7 mouse cellular contexts compared by ENCODE assay signal in genomic region chr5:114587908-114588307, GRCm38 (mm10). TPM values are rescaled to one million over a fixed set of nuclear protein-coding genes. Genes with fewer than 3 reads are reported as not detected.
DNase-seq lines count a peak whose midpoint lies in the region; ATAC-seq and TF ChIP-seq lines count a peak whose summit lies in the region.

No protein-coding gene starts in this region.

- H3K27ac ChIP-seq in layer of hippocampus, adult 2 months, result no peak overlapping the region

- peak; percentile 67 for ATAC-seq in neutrophil, adult 5-6 weeks (ENCODE audit: extremely low read depth, insufficient number of reproducible peaks, low FRiP score, poor library complexity, severe bottlenecking)

- no peak overlapping the region for H3K4me3 ChIP-seq in layer of hippocampus, adult 2 months

- peak; percentile 62 for DNase-seq in urinary bladder, postnatal 25 days (ENCODE audit: low spot score)
- no peak for DNase-seq in urinary bladder, adult 2 months (ENCODE audit: low spot score)
- DNase-seq in embryo, embryonic 11 days, result peak; percentile 89
- DNase-seq in kidney, postnatal 4 days, result peak; percentile 90 to 94
- DNase-seq in layer of hippocampus, adult 18-20 months (ENCODE audit: low spot score in 2 of 2), result no peak
- no peak for DNase-seq in layer of hippocampus, adult 2 months (ENCODE audit: low spot score in 2 of 2)

- TF ChIP-seq CTCF in layer of hippocampus, adult 2 months (conservative IDR thresholded peaks at IDR 0.05), result no peak

RNA-seq across cellular contexts. Expression of gene Fam222a, which starts 20.1 kb away (rescaled TPM):
- 0.17 and 0.29 TPM in 2 replicates for polyA plus RNA-seq in urinary bladder, adult 2 months (2012; rRNA removed)
- total RNA-seq in neutrophil, adult 5-6 weeks (2017), result 0.37 and 1.5 TPM in 2 replicates
- 1 to 10 TPM; 5.2 to 5.3 TPM for total RNA-seq in layer of hippocampus, adult 18-20 months (2021)
- total RNA-seq in layer of hippocampus, adult 2 months (2021), result 1 to 10 TPM; 3.5 to 4.1 TPM

Comparison
In these comparisons a context has a peak if more than half of its experiments do, and no peak if none do; other contexts are left out.
1. DNase-seq: peak in urinary bladder, postnatal 25 days (single experiment), embryo, embryonic 11 days (single experiment) and kidney, postnatal 4 days (2 of 2); none in urinary bladder, adult 2 months (single experiment), layer of hippocampus, adult 18-20 months (0 of 2) and layer of hippocampus, adult 2 months (0 of 2).